Mouse (Mus musculus): ENCODE measurements at regions not wholly inside any gene's neighbourhood (a gene's known extent, or its start where the extent isn't known, plus 50 kb on each side); places are given as distances from the start of the nearest gene placed in this dataset.
"Not testable (repeated sequence)": the region's sequence is repeated elsewhere in the genome, so short reads cannot be mapped to it uniquely, and the experiment has no call there.

- ATAC-seq (ENCODE audit: extremely low read depth, insufficient number of reproducible peaks, low FRiP score, poor library complexity, severe bottlenecking) = no peak
Observed at GRCm38 (mm10) chr2:18460901-18461300, 68.3 kb upstream of the Dnajc1 start.

GRCm38 (mm10) chr2:18460281-18460680 is 67.7 kb upstream of the Dnajc1 start:
- not testable (repeated sequence) for ATAC-seq (ENCODE audit: extremely low read depth, insufficient number of reproducible peaks, low FRiP score, poor library complexity, severe bottlenecking)

GRCm38 (mm10) chr2:18453426-18453825 is 60.8 kb upstream of the Dnajc1 start:
- ATAC-seq (ENCODE audit: extremely low read depth, insufficient number of reproducible peaks, low FRiP score, poor library complexity, severe bottlenecking) = not testable (repeated sequence)

DNA sequence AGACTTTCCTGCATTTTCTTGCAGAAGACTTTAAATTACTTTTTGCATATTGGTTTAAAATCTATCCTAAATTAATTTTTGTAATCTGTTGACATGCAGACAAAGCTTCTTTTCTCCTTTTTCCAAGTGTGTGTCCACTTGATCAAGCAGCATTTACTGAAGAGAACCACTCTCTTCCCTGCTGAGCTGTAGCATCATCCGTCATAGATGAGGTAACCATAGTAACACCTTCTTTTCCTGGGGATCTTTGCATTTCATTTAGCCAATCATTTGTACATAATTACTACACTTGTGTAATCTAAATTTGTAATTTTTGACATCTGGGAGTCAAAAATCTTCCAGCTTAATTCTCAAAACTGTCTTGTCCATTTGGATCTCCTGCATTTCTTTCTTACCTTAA is 53.2 kb upstream of the Dnajc1 start:
- no peak for ATAC-seq (ENCODE audit: extremely low read depth, insufficient number of reproducible peaks, low FRiP score, poor library complexity, severe bottlenecking)

Measured in neutrophil, adult 5-6 weeks (primary cell).